Mouse (Mus musculus) adrenal gland, postnatal 10 days (tissue): ENCODE measurements at regions not wholly inside any gene's neighbourhood (a gene's known extent, or its start where the extent isn't known, plus 50 kb on each side); places are given as distances from the start of the nearest gene placed in this dataset.
A peak's percentile ranks its signal among the peaks of the same experiment; 100 is the strongest.

Experiments
- DNase-seq: peaks from one replicate; pipeline ENCODE4 v3.0.0; 2021; ENCODE audit warnings: mixed read lengths

DNA sequence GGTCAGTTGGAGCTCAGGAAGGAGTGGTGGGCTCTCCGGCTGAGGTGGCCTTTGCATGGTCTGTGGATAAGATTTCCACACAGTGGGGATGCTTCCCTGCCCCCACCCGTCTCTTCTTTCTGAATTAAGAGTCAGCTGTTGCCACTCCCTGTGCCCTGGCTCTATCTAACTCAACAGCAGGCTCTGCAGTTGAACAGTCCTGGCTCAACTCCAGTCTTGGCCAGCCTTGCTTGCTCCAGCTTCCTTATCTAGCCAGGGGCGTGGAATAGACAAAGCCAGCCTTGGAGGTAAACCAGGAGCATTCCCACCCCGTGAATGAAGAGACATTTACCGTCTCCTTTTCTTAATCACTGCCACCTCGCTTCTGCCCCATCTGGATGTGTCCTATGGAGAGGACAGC, 89.7 kb downstream of the Mn1 start:
- peak; percentile 54 for DNase-seq

GRCm38 (mm10) chr5:111507332-111507731, 90.2 kb downstream of the Mn1 start:
- DNase-seq, result no peak

DNA sequence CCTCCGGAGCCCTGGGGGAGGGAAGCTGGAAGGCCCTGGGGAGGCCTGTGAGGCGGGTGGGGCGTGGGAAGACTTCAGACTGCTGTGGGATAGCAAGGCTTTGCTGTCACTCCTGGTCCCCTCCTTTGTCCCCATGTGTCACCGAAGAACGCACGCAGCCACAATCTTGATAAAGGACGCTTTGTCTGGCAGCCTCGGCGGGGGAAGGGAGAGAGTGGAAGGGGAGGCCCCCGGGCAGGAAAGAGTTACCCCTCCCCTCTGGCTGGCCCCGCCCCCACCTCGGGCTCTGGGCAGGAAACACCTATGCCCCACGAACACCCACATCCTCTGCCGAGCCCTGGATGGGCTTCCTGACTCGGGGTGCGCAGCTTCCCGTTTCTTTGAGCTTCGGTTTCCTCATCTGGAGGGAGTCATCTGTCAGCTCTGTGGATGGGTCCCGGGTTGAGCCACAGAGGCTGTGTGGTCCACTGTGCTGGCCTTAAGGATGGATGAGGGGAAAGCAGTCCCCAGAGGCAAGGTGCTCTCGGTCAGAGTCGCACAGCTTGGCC, 91.9 kb downstream of the Mn1 start:
- DNase-seq, result peak; percentile 54

DNA sequence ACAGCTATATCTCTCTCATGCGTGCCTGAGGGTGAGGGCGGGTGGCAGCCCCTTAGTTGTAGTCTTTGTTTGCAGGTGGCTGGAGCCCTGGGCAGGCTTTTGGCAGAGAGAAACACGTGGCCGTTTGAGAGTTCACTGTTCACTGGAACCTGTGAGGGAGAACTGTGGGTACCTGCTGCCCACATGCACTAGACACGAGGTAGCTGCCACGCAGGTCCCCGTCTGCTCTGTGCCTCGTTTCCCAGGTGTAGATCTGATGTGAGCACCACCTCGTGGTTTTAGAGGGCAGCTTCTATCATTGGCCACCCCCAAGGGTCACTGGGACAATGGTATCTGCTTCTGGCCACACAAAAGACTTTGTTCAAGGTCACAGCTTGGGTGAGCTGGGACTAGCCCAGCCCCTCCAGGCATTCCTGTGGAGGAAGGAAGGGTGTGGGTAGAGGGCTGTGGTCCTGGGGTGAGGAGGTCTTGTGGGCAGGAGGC, 92.5 kb downstream of the Mn1 start:
- no peak for DNase-seq

- no peak for DNase-seq
Observed at GRCm38 (mm10) chr5:111510183-111510878, 93.2 kb downstream of the Mn1 start.

DNA sequence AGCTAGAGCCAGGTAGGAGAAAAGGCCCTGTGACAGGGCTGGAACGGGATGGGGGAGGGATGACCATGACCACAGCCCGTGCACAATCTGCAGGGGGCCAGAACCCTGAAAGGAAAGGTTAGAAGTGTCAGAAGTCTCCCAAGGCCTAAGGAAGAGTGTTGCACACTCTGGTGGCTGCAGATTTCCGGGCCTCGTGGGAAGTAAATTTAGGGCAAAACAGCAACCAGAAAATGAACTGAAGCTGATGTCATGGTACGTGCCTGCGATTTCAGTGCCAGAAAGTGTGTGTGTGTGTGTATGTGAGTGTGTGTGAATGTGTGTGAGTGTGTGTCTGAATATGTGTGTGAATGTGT, 93.7 kb downstream of the Mn1 start:
- DNase-seq, result no peak

DNA sequence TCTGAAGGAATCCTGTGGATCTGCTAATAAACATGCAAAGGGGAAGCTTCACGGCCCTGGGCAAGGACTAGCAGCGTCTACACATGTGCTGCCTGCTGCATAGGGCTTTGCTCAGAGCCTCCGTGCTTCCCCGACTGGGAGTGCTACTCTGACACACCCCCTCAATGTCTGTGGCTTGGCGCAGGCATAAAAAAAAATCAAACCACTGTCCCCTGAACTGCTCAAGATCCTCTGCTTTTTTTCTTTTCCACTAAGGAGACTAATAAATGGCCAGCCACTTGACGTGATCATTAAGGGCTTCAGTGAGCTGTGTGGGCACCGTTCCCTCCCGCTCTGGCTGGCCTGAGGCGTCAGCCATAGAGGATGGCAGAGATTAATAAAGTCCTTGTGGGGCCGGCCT, 94.8 kb downstream of the Mn1 start:
- DNase-seq, result no peak

DNA sequence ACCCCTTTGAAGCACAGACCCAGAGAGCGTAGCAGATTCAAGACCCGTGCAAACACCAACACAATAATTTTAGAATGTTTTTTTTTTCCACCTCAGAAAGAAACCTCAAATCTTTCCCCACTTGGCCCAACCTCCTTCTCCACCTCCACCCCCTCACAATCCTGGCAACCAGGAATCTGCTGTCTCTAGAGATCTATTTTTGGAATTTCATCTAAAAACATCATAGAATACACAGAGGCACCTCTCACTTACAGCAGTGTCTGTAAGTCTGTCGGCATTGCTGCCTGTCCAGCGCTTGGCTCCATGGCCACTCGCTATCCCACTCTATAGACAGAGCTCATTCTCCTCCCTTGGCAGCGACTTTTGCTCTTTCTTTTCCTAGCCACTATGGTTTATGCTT, 96.8 kb downstream of the Mn1 start:
- DNase-seq, result no peak

- no peak for DNase-seq
Observed at GRCm38 (mm10) chr5:111519059-111519458, 101.9 kb downstream of the Mn1 start.

DNA sequence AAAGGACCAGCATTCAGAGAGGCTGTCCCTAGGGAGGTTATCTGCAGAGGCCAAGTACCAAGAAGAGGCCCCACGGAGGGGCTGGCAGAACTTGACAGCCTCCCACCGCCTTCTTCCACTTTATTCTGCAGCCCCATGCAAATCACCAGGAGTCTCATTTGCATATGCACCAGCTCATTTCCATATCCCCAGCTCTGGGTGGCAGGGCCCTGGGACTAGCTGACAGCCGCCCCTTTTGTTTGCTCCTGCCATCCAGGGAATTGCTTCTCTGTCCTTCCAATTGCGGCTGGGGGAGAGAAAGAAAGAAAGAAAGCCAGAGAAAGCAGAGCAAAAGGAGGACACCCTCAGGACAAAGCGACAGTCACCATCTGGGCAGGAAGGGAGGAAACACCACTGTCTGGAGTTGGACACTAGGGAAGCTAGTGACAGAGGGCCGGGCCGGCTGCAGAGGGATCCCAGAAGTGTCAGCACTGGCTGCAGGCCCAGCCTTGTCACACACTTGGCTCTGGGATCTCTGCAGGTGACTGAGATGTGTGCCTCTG, 102.4 kb downstream of the Mn1 start:
- peak; percentile 15 for DNase-seq

- no peak for DNase-seq
Observed at GRCm38 (mm10) chr5:111521866-111522265, 104.7 kb downstream of the Mn1 start.

DNA sequence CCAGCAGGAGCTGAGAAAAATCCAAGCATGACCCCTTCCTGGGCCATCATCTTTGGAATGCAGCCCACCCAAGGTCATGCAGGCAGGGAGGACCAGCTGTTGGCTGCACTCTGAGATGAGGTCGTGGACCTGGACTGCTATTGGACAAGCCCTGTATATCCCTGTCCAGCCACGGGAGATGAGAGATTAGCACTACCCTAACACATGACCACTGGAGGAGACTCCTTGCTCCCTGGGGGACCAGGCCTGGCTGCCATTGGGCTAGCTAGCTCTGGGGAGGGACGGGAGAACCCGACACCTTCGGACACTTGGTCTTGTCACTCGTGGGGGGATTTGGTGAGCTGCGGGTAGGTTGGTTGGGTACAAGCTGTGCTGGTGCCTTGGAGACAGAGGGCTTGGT, 105.4 kb downstream of the Mn1 start:
- DNase-seq, result no peak

- DNase-seq, result no peak
Observed at GRCm38 (mm10) chr5:111527741-111528140, 110.6 kb downstream of the Mn1 start.

DNA sequence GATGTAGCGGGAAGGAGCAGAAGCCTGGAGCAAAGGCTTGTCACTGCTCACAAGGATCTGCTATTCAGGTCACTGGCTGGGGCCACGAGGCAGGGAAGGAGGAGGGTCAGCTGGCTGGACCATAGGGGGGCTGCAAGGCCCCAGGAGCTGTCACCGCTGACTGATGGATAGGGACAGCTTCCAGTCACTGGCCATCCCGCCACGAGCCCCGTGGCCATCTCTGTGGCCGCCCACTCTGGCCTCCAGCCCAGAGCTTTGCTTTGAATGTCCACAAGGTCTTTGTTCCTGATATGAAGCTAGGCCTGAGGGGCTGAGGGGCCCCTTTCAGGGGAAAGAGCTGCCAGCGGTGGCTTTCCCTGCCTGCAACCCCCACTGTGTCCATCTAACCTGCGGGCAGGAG, 111.9 kb downstream of the Mn1 start:
- DNase-seq, result peak; percentile 44

GRCm38 (mm10) chr5:111530628-111531524, 113.7 kb downstream of the Mn1 start:
- DNase-seq, result peak; percentile 15

- DNase-seq, result no peak
Observed at GRCm38 (mm10) chr5:111532446-111533035, 115.4 kb downstream of the Mn1 start.

- peak; percentile 69 for DNase-seq
Observed at GRCm38 (mm10) chr5:111535978-111536377, 118.8 kb downstream of the Mn1 start.

GRCm38 (mm10) chr5:111538560-111539450, 121.6 kb downstream of the Mn1 start:
- no peak for DNase-seq

DNA sequence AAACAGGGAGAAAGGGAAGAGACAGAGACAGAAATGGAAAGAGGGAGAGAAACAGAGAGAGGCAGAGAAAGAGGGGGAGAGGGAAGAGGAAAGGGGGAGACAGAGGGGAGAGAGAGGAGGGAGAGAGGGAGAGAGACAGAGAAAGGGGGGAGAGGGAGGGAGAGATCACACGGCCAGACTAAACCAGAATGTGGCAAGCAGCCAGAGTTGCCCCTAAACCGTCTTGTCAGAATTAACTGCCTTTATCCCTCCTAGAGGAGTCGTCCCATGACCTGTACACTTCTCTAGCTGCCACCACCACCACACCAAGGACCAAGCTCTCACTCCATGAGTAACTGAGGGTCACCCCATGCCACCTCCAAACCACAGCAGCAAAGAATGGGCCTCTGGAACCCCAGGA, 123.3 kb downstream of the Mn1 start:
- DNase-seq, result no peak

DNA sequence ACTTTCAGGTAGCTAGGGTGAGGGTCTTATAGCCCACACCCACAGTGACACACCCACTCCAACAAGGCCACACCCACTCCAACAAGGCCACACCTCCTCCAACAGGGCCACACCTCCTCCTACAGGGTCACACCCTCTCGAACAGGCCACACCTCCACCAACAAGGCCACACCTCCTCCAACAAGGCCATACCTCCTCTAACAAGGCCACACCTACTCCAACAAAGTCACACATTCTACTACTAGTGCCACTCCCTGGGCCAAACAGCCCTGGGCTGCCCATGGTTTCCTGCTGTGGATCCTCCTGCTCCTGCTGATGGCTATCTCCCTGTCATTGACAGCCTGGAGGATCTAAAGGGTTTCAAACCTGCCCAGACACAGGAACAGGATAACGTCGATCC, 124.9 kb downstream of the Mn1 start:
- no peak for DNase-seq

DNA sequence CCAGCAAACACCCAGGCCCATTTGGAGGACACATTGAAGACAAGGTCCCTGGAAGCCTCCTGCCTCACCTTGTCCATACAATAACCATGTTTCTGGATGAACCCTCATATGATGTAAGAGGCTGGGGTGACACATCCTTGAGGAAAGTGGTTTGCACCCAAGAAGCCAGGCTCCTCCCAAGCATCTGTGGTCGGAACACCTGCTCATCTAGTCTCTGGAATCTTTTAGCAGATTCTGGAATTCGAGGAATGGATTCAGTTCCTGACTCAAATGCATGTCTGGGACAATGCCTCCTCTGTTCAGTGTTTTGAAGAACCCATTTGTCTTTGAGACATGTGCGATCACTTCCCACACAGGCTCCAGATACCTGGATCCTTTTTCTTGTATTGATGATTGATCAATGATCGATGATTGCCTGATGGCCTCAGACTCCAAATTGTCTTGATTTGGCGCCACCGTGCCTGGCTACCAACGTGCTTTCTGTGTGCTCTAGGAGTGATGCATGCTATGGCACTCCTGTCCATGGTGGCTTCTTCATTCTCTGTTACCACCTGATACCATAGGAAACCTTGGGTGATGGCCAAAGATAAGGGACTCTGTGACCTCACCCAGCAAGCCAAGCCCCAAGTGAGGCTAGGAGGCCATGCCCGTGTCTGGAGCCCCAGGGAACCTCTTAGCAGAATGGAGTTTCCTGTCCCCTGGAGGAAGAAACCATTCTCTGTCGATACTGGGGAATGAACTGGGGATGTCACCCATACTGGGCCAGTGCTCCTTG, 126.7 kb downstream of the Mn1 start:
- DNase-seq, result no peak
